9 mouse cellular contexts compared by ENCODE assay signal in the genomic region with DNA sequence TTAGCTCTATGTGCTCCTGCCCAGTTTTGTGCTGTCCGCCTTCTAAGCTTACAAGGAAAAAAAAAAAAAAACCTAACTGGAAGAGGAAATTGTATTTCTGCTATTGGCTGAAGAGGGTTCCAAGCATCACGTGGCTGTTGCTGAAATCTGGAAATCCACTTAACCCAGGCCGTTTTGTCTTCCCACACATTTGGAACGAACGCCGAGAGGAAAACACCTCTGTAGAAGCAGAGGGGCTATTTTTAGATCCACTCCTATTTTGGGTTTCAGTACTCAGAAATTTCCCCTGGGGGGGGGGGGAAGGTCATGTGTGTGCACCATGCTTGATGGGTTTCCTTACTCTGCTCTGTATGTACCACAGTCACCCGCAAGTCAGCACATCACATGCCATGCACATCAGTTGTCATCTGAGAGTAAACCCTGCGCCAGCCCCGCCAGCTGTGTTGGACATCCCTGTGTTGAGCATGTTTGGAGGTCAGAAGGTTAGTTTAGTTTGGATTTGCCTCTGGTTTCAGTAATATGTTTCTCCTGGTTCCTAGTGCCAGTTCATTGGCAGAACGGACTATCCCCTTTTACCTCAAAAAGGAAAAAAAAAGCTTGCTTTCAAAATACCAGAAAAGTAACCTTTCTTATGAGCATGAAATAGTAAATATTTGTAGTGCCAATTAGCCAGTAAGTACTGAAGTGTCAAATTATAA. TPM values are rescaled to one million over a fixed set of nuclear protein-coding genes. Genes with fewer than 3 reads are reported as not detected.
DNase-seq lines count a peak whose midpoint lies in the region; ATAC-seq and TF ChIP-seq lines count a peak whose summit lies in the region.
"Had no signal": no experiment of that assay in that cellular context is flagged by ENCODE, and none has a peak within 500 bp of the region (broad histone marks: within the 10 kb centered on the region; RNA-seq: fewer than 3 reads in every experiment).

No protein-coding gene starts in this region.

- no peaks in the 10 kb centered on the region for H3K36me3 ChIP-seq in kidney, embryonic 15.5 days
- no peaks in the 10 kb centered on the region for H3K36me3 ChIP-seq in midbrain, postnatal 0 days (ENCODE audit: insufficient read depth, low read length)

- peak; percentile 37; the same call in 1 of the 2 replicates for ATAC-seq in kidney, embryonic 15.5 days (replicated peaks; ENCODE audit: low FRiP score)
- ATAC-seq in midbrain, postnatal 0 days (ENCODE audit: low FRiP score): no peak

- no peak for TF ChIP-seq CTCF in midbrain, postnatal 0 days (IDR thresholded peaks at IDR 0.05)

- no peak overlapping the region for H3K9ac ChIP-seq in kidney, embryonic 15.5 days
- no peak overlapping the region for H3K9ac ChIP-seq in midbrain, postnatal 0 days (replicated peaks; ENCODE audit: low read length, poor library complexity, severe bottlenecking)
- H3K9ac ChIP-seq: liver, embryonic 13.5 days had no signal

- H3K9me3 ChIP-seq in kidney, embryonic 15.5 days (replicated peaks): no peaks in the 10 kb centered on the region
- H3K9me3 ChIP-seq in midbrain, postnatal 0 days (ENCODE audit: low read length): no peaks in the 10 kb centered on the region
- H3K9me3 ChIP-seq: liver, embryonic 13.5 days had no signal

- H3K27ac ChIP-seq in kidney, embryonic 15.5 days: no peak overlapping the region
- H3K27ac ChIP-seq in midbrain, postnatal 0 days (ENCODE audit: low read depth, low read length): no peak overlapping the region
- H3K27ac ChIP-seq: liver, embryonic 13.5 days had no signal

- DNase-seq in ovary, adult 18-20 months (ENCODE audit: low spot score): peak; percentile 32
- DNase-seq in ovary, postnatal 14 days (ENCODE audit: low spot score): no peak
- DNase-seq in gastrocnemius, postnatal 4 days (ENCODE audit: low spot score in 2 of 2): peak; percentile 27 to 47
- peak; percentile 83 for DNase-seq in skeletal muscle tissue, adult 2 months (ENCODE audit: low read depth, low spot score)
- no peak for DNase-seq in right cerebral cortex, postnatal 10 days (ENCODE audit: low spot score in 2 of 2)
- no peak for DNase-seq in midbrain, postnatal 0 days (ENCODE audit: low spot score)
- DNase-seq in left cerebral cortex, postnatal 25 days (ENCODE audit: low spot score in 2 of 2): no peak
- DNase-seq: liver, embryonic 13.5 days had no signal

- peak overlapping the region; percentile 23 for H3K4me2 ChIP-seq in kidney, embryonic 15.5 days
- no peak overlapping the region for H3K4me2 ChIP-seq in midbrain, postnatal 0 days (ENCODE audit: low read depth, low read length, poor library complexity, severe bottlenecking)
- H3K4me2 ChIP-seq: liver, embryonic 13.5 days had no signal

- no peaks in the 10 kb centered on the region for H3K27me3 ChIP-seq in kidney, embryonic 15.5 days
- no peaks in the 10 kb centered on the region for H3K27me3 ChIP-seq in midbrain, postnatal 0 days (ENCODE audit: insufficient read depth, low read length)
- H3K27me3 ChIP-seq: liver, embryonic 13.5 days had no signal

- H3K4me3 ChIP-seq in kidney, embryonic 15.5 days (replicated peaks): no peak overlapping the region
- H3K4me3 ChIP-seq in midbrain, postnatal 0 days (ENCODE audit: low read depth, low read length): no peak overlapping the region
- H3K4me3 ChIP-seq: liver, embryonic 13.5 days had no signal

- peaks cover 34% of the 10 kb centered on the region for H3K4me1 ChIP-seq in kidney, embryonic 15.5 days
- H3K4me1 ChIP-seq in midbrain, postnatal 0 days (ENCODE audit: insufficient read depth, low read length): peaks cover 5% of the 10 kb centered on the region; the same call in 1 of the 2 replicates

- 43% methylated on average over 10 of the region's 10 CpGs for WGBS in kidney, embryonic 15.5 days
- WGBS in midbrain, postnatal 0 days: 74% methylated on average over 10 of the region's 10 CpGs

- intact Hi-C loops in left cerebral cortex, postnatal 25 days (cut with DNase I): no loop called here

RNA-seq across cellular contexts. Expression of gene Daam1, which starts 33.1 kb away (rescaled TPM):
- 10 to 100 TPM; 28.8 to 34.6 TPM for total RNA-seq in gastrocnemius, postnatal 4 days (2021)
- 9.0 and 9.4 TPM in 2 replicates for polyA plus RNA-seq in kidney, embryonic 15.5 days (2015; fragmentation: Nextera tagmentation; extraction: Ambion mirVana)
- 86.0 and 94.4 TPM in 2 replicates for total RNA-seq in midbrain, postnatal 0 days (2014; rRNA removed)
- 25.8 and 27.3 TPM in 2 replicates for polyA plus RNA-seq in midbrain, postnatal 0 days (2015; fragmentation: Nextera tagmentation; extraction: Ambion mirVana)
- 10 to 100 TPM; 53.7 to 54.7 TPM for total RNA-seq in left cerebral cortex, postnatal 25 days (2021)

Comparison
In these comparisons a context has a peak if more than half of its experiments do, and no peak if none do; other contexts are left out.
1. DNase-seq: peak in ovary, adult 18-20 months (single experiment), gastrocnemius, postnatal 4 days (2 of 2) and skeletal muscle tissue, adult 2 months (single experiment); none in ovary, postnatal 14 days (single experiment), right cerebral cortex, postnatal 10 days (0 of 2), midbrain, postnatal 0 days (single experiment) and left cerebral cortex, postnatal 25 days (0 of 2).